ENCODE assay signal across 13 mouse cellular contexts in the genomic region with DNA sequence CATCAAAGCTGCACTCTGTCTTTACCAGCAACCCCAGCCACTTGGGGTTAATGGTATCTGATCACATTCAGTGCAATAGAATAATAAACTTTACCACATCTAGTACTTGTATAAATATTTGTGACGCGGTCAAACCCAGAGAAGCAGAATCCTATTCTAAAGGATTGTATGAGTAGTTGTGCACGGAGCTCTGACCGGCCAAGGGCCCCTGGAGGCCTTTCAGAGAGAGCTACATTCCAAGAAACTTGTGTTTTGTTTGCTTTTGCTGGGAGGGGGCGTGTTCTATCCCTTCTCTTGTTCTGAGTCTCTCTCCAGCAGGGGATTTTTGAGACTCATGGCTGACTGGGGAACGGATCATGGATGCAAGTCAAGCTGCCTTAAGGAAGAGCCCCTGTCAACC. TPM values are rescaled to one million over a fixed set of nuclear protein-coding genes. Genes with fewer than 3 reads are reported as not detected.
"Had no signal": no experiment of that assay in that cellular context is flagged by ENCODE, and none has a peak within 500 bp of the region (broad histone marks: within the 10 kb centered on the region; RNA-seq: fewer than 3 reads in every experiment).

No protein-coding gene starts in this region.

RNA-seq across cellular contexts. Expression of gene Plac9b, which starts 7.3 kb away (rescaled TPM):
- polyA plus RNA-seq: macrophage had no signal

RNA-seq across cellular contexts. Expression of gene Duxbl2, which starts 56.9 kb away (rescaled TPM):
- polyA plus RNA-seq: limb, embryonic 10.5 days; limb, embryonic 11.5 days; limb, embryonic 12.5 days; limb, embryonic 15.5 days; liver, adult 2 months; liver, embryonic 11.5 days; liver, embryonic 12.5 days; liver, embryonic 16.5 days; liver, postnatal 0 days; macrophage; midbrain, embryonic 10.5 days; midbrain, embryonic 13.5 days; midbrain, postnatal 0 days had no signal
